Mouse (Mus musculus): ENCODE results near the gene Slc37a1.
"Not testable (repeated sequence)": the region's sequence is repeated elsewhere in the genome, so short reads cannot be mapped to it uniquely, and the experiment has no call there.

Slc37a1 gene

GRCm38 (mm10) chr17:31268016-31268415 lies 18.6 kb upstream of the Slc37a1 start:
- peak in 1 of 2 experiments; percentile 15 for DNase-seq (ENCODE audit: low spot score in 2 of 2)

- DNase-seq (ENCODE audit: low spot score in 2 of 2) = no peak
These were observed 16.8 kb upstream of the Slc37a1 start for GRCm38 (mm10) chr17:31269761-31270160.

- DNase-seq (ENCODE audit: low spot score in 2 of 2) = no peak
These were observed 16.3 kb upstream of the Slc37a1 start for GRCm38 (mm10) chr17:31270246-31270645.

- DNase-seq (ENCODE audit: low spot score in 2 of 2) = not testable (repeated sequence)
These were observed 15.9 kb upstream of the Slc37a1 start for GRCm38 (mm10) chr17:31270736-31271135.

GRCm38 (mm10) chr17:31271136-31271851 lies 15.3 kb upstream of the Slc37a1 start:
- no peak for DNase-seq (ENCODE audit: low spot score in 2 of 2)

GRCm38 (mm10) chr17:31272416-31273165 lies 14.0 kb upstream of the Slc37a1 start:
- no peak for DNase-seq (ENCODE audit: low spot score in 2 of 2)

- DNase-seq (ENCODE audit: low spot score in 2 of 2) = no peak
These were observed 13.0 kb upstream of the Slc37a1 start for GRCm38 (mm10) chr17:31273631-31274030.

- no peak for DNase-seq (ENCODE audit: low spot score in 2 of 2)
These were observed 11.4 kb upstream of the Slc37a1 start for GRCm38 (mm10) chr17:31275181-31275580.

- DNase-seq (ENCODE audit: low spot score in 2 of 2) = peak in 1 of 2 experiments; percentile 80
These were observed 10.2 kb upstream of the Slc37a1 start for GRCm38 (mm10) chr17:31276207-31276921.

GRCm38 (mm10) chr17:31276922-31277918 lies 9.4 kb upstream of the Slc37a1 start, which contains the start of gene Rsph1:
Gene Rsph1, minus strand, starts transcription at chr17:31277383.
- peak; percentile 100 for DNase-seq (ENCODE audit: low spot score in 2 of 2)

- no peak for DNase-seq (ENCODE audit: low spot score in 2 of 2)
These were observed 8.7 kb upstream of the Slc37a1 start for GRCm38 (mm10) chr17:31277931-31278330.

- no peak for DNase-seq (ENCODE audit: low spot score in 2 of 2)
These were observed 7.1 kb upstream of the Slc37a1 start for GRCm38 (mm10) chr17:31279541-31279940.

- DNase-seq (ENCODE audit: low spot score in 2 of 2) = no peak
These were observed 6.3 kb upstream of the Slc37a1 start for GRCm38 (mm10) chr17:31280269-31280668.

GRCm38 (mm10) chr17:31281830-31282686 lies 4.5 kb upstream of the Slc37a1 start:
- no peak for DNase-seq (ENCODE audit: low spot score in 2 of 2)

GRCm38 (mm10) chr17:31282687-31283053 lies 3.9 kb upstream of the Slc37a1 start:
- no peak for DNase-seq (ENCODE audit: low spot score in 2 of 2)

GRCm38 (mm10) chr17:31285867-31286266 lies 725 bp upstream of the Slc37a1 start:
- no peak for DNase-seq (ENCODE audit: low spot score in 2 of 2)

- DNase-seq (ENCODE audit: low spot score in 2 of 2) = no peak
These were observed 624 bp downstream of the Slc37a1 start for GRCm38 (mm10) chr17:31287216-31287615.

GRCm38 (mm10) chr17:31288999-31289726 lies 2.6 kb downstream of the Slc37a1 start:
- DNase-seq (ENCODE audit: low spot score in 2 of 2) = no peak

GRCm38 (mm10) chr17:31290311-31290710 lies 3.7 kb downstream of the Slc37a1 start:
- DNase-seq (ENCODE audit: low spot score in 2 of 2) = no peak

- DNase-seq (ENCODE audit: low spot score in 2 of 2) = no peak
These were observed 4.3 kb downstream of the Slc37a1 start for GRCm38 (mm10) chr17:31290859-31291258.
